Mouse (Mus musculus): Measurements from ENCODE around the gene Tsga10. TPM values are rescaled to one million over a fixed set of nuclear protein-coding genes. Genes with fewer than 3 reads are reported as not detected.
A peak's percentile ranks its signal among the peaks of the same experiment; 100 is the strongest.

The Tsga10 gene
- total RNA-seq (2014; rRNA removed) (7.5 and 11.0 TPM in 2 replicates), polyA plus RNA-seq (2015; fragmentation: Nextera tagmentation; extraction: Ambion mirVana) (6.2 and 7.5 TPM in 2 replicates)

DNA sequence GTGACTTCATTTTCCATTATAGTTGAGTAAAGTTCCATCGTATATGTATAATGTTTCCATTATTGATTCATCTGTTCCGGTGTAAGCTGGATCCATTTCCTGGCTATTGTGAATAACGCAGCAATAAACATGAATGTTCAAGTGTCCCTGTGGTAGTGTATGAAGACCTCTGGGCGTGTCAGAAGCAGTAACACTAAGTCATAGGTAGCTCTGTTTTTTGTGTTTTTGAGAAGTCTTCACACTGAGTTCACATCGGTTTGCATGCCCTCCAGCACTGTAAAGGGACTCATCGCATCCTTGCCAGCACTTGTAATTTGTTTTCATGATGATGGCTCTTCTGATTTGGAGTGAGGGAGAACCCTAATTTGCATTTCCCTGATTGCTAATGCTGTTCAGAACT lies at the start of gene Tsga10:
TSS of gene Tsga10 (minus strand) at position 144 of the 400 bp plus-strand sequence.
- no peak for DNase-seq (ENCODE audit: low spot score)
- Histone ChIP-seq H3K4me3 (ENCODE audit: low read depth, low read length) (peak within 1 kb of the TSS; percentile 72), H3K9ac (replicated peaks; ENCODE audit: low read length, poor library complexity, severe bottlenecking) (peak within 1 kb of the TSS; percentile 76), H3K9me3 (ENCODE audit: low read length) (no peaks in the 10 kb centered on the region), H3K27ac (ENCODE audit: low read depth, low read length) (peak within 1 kb of the TSS; percentile 90), H3K27me3 (ENCODE audit: insufficient read depth, low read length) (0 out of 2 replicates have a peak, but pooled peaks cover 5% of the 10 kb centered on the region), H3K4me2 (ENCODE audit: low read depth, low read length, poor library complexity, severe bottlenecking) (peak within 1 kb of the TSS; percentile 65), H3K4me1 (ENCODE audit: insufficient read depth, low read length) (no peaks in the 10 kb centered on the region), H3K36me3 (ENCODE audit: insufficient read depth, low read length) (no peaks in the 10 kb centered on the region)
- WGBS = 84% methylated on average over 6 of the region's 6 CpGs
- TF ChIP-seq CTCF (IDR thresholded peaks at IDR 0.05) = no peak
- ATAC-seq (ENCODE audit: low FRiP score) = no peak

DNA sequence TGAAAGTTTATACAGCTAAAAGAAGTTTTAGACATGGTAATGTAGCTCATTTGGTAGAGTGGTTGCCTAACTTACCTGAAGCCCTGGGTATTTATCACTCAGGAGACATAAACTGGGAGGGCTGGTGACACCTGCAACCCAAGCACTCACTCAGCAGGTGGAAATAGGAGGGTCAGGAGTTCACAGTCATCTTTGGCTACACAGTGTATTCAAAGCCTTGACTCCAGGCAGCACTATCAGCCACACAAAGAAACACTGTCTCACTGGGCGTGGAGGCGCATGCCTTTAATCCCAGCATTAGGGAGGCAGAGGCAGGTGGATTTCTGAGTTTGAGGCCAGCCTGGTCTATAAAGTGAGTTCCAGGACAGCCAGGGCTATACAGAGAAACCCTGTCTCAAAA lies 46.5 kb upstream of the Tsga10 start:
- Histone ChIP-seq H3K4me2 (ENCODE audit: low read depth, low read length, poor library complexity, severe bottlenecking) (no peak overlapping the region), H3K9ac (replicated peaks; ENCODE audit: low read length, poor library complexity, severe bottlenecking) (no peak overlapping the region), H3K27me3 (ENCODE audit: insufficient read depth, low read length) (no peaks in the 10 kb centered on the region), H3K4me1 (ENCODE audit: insufficient read depth, low read length) (no peaks in the 10 kb centered on the region), H3K36me3 (ENCODE audit: insufficient read depth, low read length) (no peaks in the 10 kb centered on the region), H3K27ac (ENCODE audit: low read depth, low read length) (no peak overlapping the region), H3K9me3 (ENCODE audit: low read length) (no peaks in the 10 kb centered on the region), H3K4me3 (ENCODE audit: low read depth, low read length) (no peak overlapping the region)
- no peak for DNase-seq (ENCODE audit: low spot score)
- 73% methylated on average over 2 of the region's 2 CpGs for WGBS
- no peak for TF ChIP-seq CTCF (IDR thresholded peaks at IDR 0.05)
- ATAC-seq (ENCODE audit: low FRiP score) = no peak

DNA sequence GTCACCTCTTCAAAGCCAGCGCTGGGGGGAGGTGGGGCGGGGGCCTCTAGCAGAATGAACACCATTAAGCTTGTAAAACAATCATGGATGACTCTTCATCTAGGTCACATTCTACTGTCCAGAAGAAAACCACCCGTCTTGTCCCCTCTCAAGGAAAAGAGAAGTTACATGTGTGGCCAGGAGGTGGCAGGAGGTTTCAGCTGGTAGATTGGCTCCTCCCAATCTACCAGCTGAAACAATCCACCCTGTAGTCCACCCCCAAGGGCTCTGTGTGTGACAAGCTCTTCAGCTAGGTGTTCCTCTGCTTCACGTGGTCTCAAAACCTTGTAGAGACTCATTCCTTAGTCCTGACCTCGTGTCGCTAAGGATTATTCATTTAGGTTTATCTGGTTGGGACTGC lies 36.9 kb upstream of the Tsga10 start:
- peak; percentile 60 for TF ChIP-seq CTCF (IDR thresholded peaks at IDR 0.05)
- peaks cover 13% of the 10 kb centered on the region; the same call in 1 of the 2 replicates for H3K36me3 ChIP-seq (ENCODE audit: insufficient read depth, low read length)
- H3K27ac ChIP-seq (ENCODE audit: low read depth, low read length) = no peak overlapping the region
- no peaks in the 10 kb centered on the region for H3K27me3 ChIP-seq (ENCODE audit: insufficient read depth, low read length)
- H3K9ac ChIP-seq (replicated peaks; ENCODE audit: low read length, poor library complexity, severe bottlenecking) = no peak overlapping the region
- DNase-seq (ENCODE audit: low spot score) (peak; percentile 50), ATAC-seq (ENCODE audit: low FRiP score) (no peak)
- H3K4me1 ChIP-seq (ENCODE audit: insufficient read depth, low read length) = no peaks in the 10 kb centered on the region
- no peak overlapping the region for H3K4me2 ChIP-seq (ENCODE audit: low read depth, low read length, poor library complexity, severe bottlenecking)
- no peaks in the 10 kb centered on the region for H3K9me3 ChIP-seq (ENCODE audit: low read length)
- no peak overlapping the region for H3K4me3 ChIP-seq (ENCODE audit: low read depth, low read length)
- 36% methylated on average over 6 of the region's 6 CpGs for WGBS

DNA sequence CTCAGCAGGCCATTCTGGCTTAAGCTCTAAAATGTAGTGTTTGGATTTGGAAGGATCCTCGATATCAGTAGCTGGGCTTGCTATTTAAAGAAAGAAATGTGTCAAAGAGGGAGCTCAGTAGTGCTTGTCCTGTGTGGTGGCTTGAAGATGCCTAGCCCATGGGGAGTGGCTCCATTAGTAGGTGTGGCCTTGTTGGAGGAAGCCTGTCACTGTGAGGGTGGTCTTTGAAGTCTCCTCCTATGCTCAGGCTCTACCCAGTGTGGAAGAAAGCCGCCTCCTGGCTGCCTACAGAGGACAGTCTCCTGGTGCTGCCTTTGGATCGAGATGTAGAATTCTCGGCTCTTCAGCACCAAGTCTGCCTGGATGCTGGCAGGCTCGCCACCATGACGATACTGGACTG lies 34.1 kb upstream of the Tsga10 start:
- Histone ChIP-seq H3K9me3 (ENCODE audit: low read length) (no peaks in the 10 kb centered on the region), H3K4me1 (ENCODE audit: insufficient read depth, low read length) (no peaks in the 10 kb centered on the region), H3K27ac (ENCODE audit: low read depth, low read length) (no peak overlapping the region), H3K36me3 (ENCODE audit: insufficient read depth, low read length) (peaks cover 33% of the 10 kb centered on the region), H3K27me3 (ENCODE audit: insufficient read depth, low read length) (no peaks in the 10 kb centered on the region), H3K9ac (replicated peaks; ENCODE audit: low read length, poor library complexity, severe bottlenecking) (no peak overlapping the region), H3K4me2 (ENCODE audit: low read depth, low read length, poor library complexity, severe bottlenecking) (no peak overlapping the region), H3K4me3 (ENCODE audit: low read depth, low read length) (no peak overlapping the region)
- TF ChIP-seq CTCF (IDR thresholded peaks at IDR 0.05) = no peak
- WGBS = 58% methylated on average over 6 of the region's 6 CpGs
- no peak for DNase-seq (ENCODE audit: low spot score)
- ATAC-seq (ENCODE audit: low FRiP score) = no peak

DNA sequence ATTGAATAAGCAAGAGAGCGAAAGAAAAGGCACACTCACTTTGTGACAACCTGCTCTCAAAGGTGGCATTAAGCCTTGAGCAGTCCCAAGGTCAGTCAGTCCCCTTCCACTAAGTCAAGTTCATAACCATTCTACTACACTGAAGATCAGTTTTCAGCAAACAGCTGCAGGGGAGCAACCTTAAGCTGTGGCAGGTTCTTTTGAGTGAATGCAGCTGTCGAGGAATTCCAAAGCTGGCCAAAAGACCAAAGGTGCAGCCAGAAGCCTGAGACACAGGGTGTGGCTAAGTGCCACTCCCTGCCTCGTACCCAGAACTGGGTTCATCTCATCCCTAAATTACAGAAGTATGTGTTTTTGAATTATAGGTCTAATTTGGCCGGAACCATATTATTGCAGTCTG lies 33.6 kb upstream of the Tsga10 start:
- Histone ChIP-seq H3K9me3 (ENCODE audit: low read length) (no peaks in the 10 kb centered on the region), H3K27me3 (ENCODE audit: insufficient read depth, low read length) (no peaks in the 10 kb centered on the region), H3K4me1 (ENCODE audit: insufficient read depth, low read length) (no peaks in the 10 kb centered on the region), H3K9ac (replicated peaks; ENCODE audit: low read length, poor library complexity, severe bottlenecking) (no peak overlapping the region), H3K4me3 (ENCODE audit: low read depth, low read length) (no peak overlapping the region), H3K36me3 (ENCODE audit: insufficient read depth, low read length) (peaks cover 35% of the 10 kb centered on the region), H3K27ac (ENCODE audit: low read depth, low read length) (no peak overlapping the region), H3K4me2 (ENCODE audit: low read depth, low read length, poor library complexity, severe bottlenecking) (no peak overlapping the region)
- DNase-seq (ENCODE audit: low spot score) (no peak), ATAC-seq (ENCODE audit: low FRiP score) (no peak)
- no peak for TF ChIP-seq CTCF (IDR thresholded peaks at IDR 0.05)
- WGBS = 75% methylated on average over 4 of the region's 4 CpGs

DNA sequence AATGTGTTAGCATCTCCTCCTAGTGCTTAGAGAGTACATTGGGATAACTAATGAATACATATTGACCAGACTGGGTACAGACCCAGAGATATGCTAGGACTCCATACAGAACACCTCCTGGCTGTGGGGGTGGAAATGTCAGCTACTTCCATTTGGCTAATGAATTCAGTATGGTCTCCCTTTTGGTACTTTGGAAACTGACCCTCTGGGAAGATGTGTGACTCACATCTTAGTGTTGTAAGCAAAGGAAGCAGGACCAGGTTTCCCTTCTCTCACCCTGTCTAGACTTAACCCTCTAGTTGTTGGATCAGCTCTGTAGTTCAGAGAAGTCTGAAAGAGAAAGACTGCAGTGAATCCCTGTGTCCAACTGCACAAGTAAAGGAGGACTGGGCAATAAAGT lies 28.4 kb upstream of the Tsga10 start:
- peaks cover 1% of the 10 kb centered on the region; the same call in 1 of the 2 replicates for H3K4me1 ChIP-seq (ENCODE audit: insufficient read depth, low read length)
- no peaks in the 10 kb centered on the region for H3K9me3 ChIP-seq (ENCODE audit: low read length)
- H3K27me3 ChIP-seq (ENCODE audit: insufficient read depth, low read length) = no peaks in the 10 kb centered on the region
- no peak for DNase-seq (ENCODE audit: low spot score)
- no peak overlapping the region for H3K9ac ChIP-seq (replicated peaks; ENCODE audit: low read length, poor library complexity, severe bottlenecking)
- H3K27ac ChIP-seq (ENCODE audit: low read depth, low read length) = no peak overlapping the region
- peaks cover 31% of the 10 kb centered on the region for H3K36me3 ChIP-seq (ENCODE audit: insufficient read depth, low read length)
- H3K4me2 ChIP-seq (ENCODE audit: low read depth, low read length, poor library complexity, severe bottlenecking) = no peak overlapping the region
- H3K4me3 ChIP-seq (ENCODE audit: low read depth, low read length) = no peak overlapping the region
- no peak for TF ChIP-seq CTCF (IDR thresholded peaks at IDR 0.05)
- no peak for ATAC-seq (ENCODE audit: low FRiP score)

All from midbrain, postnatal 0 days (tissue).